Mouse (Mus musculus): ENCODE measurements around the gene Begain.

- no peak for TF ChIP-seq CTCF (IDR thresholded peaks at IDR 0.05; ENCODE audit: extremely low read depth, insufficient read depth, insufficient read length, insufficient replicate concordance)
- no peak for TF ChIP-seq POLR2A (IDR thresholded peaks at IDR 0.05; ENCODE audit: low read depth, low read length)
Measured at GRCm38 (mm10) chr12:109090041-109090440, 22.0 kb upstream of the Begain start.
